Mouse (Mus musculus): ENCODE measurements around the gene Robo3.

DNA sequence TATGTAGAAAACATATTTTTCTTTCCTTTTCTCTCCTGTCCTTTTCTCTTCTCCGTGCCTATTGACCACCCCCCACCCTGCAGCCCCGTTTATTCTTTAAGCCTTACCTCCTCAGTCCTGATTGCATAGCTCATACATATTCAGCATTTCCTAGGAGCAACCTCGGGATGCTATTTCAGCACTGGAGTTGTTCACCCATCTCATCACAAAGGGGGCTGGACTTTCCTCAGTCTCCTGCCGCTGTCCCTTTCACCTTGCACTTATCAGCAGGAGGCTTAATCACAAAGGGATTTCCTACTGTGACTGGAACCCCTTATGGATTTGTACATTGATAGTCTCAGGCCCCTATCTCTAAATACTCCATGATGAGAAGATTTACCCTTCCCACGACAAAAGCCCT lies 19.4 kb upstream of the Robo3 start:
- no peak for TF ChIP-seq CTCF (IDR thresholded peaks at IDR 0.05; ENCODE audit: extremely low read depth, insufficient read depth, low read length)
- no peak for TF ChIP-seq POLR2A (IDR thresholded peaks at IDR 0.05; ENCODE audit: extremely low read depth, insufficient read depth, low read length)

Data from cortical plate, adult 2 months (tissue).